Mouse (Mus musculus) layer of hippocampus, postnatal 36 days (tissue): ENCODE data around the gene Klhl34. TPM values are rescaled to one million over a fixed set of nuclear protein-coding genes. Genes with fewer than 3 reads are reported as not detected.

Experiments
- DNase-seq, 2 experiments: peaks; one replicate each; pipeline ENCODE4 v3.0.0; 2022
- total RNA-seq, 2 experiments: library from RNA; stranded (reverse); gene quantifications; 2 replicates each; pipeline ENCODE4 v1.2.3; 2021

The Klhl34 gene
- under 1 TPM; 0.17 to 0.38 TPM for total RNA-seq

GRCm38 (mm10) chrX:157818207-157818920, at the start of gene Klhl34:
TSS of gene Klhl34 (plus strand) at chrX:157818435.
- DNase-seq = no peak

- DNase-seq = no peak
Observed at GRCm38 (mm10) chrX:157801669-157802068, 16.6 kb upstream of the Klhl34 start.

- DNase-seq = no peak
Observed at GRCm38 (mm10) chrX:157809721-157810120, 8.5 kb upstream of the Klhl34 start.

- DNase-seq = no peak
Observed at GRCm38 (mm10) chrX:157817571-157818206, 546 bp upstream of the Klhl34 start.

- DNase-seq = no peak
Observed at GRCm38 (mm10) chrX:157818921-157819260, 656 bp downstream of the Klhl34 start.

GRCm38 (mm10) chrX:157829983-157830382, 11.7 kb downstream of the Klhl34 start:
- no peak for DNase-seq

Other genes starting within 250 kb of the Klhl34 start
- not detected for gene Yy2, start 249.4 kb upstream of the Klhl34 start, total RNA-seq
- 10 to 100 TPM; 30.3 to 33.2 TPM for gene Mbtps2, start 219.7 kb upstream of the Klhl34 start, total RNA-seq
- gene Smpx, start 119.5 kb upstream of the Klhl34 start, total RNA-seq = not detected
- 100 to 1,000 TPM; 256 to 277 TPM for gene Cnksr2, start 224.9 kb downstream of the Klhl34 start, total RNA-seq